Mouse (Mus musculus) splenic B cell, adult 2 months (primary cell): ENCODE measurements at regions not wholly inside any gene's neighbourhood (a gene's known extent, or its start where the extent isn't known, plus 50 kb on each side); places are given as distances from the start of the nearest gene placed in this dataset.

ENCODE experiments used
- DNase-seq: peaks from one replicate; pipeline ENCODE4 v3.0.0-alpha.2; 2011; ENCODE audit warnings: low read depth, low spot score
- H3K27me3 ChIP-seq: 2 replicates; pipeline ENCODE4 v1.6.1; 2012; ENCODE audit warnings: mild to moderate bottlenecking, low read length, moderate library complexity, mixed read lengths; ENCODE audit not compliant: control insufficient read depth, poor library complexity, insufficient read depth, severe bottlenecking
- H3K36me3 ChIP-seq: 2 replicates; pipeline ENCODE4 v1.6.1; 2012; ENCODE audit warnings: mild to moderate bottlenecking, low read length, moderate library complexity, mixed read lengths; ENCODE audit not compliant: control insufficient read depth, poor library complexity, insufficient read depth, severe bottlenecking

DNA sequence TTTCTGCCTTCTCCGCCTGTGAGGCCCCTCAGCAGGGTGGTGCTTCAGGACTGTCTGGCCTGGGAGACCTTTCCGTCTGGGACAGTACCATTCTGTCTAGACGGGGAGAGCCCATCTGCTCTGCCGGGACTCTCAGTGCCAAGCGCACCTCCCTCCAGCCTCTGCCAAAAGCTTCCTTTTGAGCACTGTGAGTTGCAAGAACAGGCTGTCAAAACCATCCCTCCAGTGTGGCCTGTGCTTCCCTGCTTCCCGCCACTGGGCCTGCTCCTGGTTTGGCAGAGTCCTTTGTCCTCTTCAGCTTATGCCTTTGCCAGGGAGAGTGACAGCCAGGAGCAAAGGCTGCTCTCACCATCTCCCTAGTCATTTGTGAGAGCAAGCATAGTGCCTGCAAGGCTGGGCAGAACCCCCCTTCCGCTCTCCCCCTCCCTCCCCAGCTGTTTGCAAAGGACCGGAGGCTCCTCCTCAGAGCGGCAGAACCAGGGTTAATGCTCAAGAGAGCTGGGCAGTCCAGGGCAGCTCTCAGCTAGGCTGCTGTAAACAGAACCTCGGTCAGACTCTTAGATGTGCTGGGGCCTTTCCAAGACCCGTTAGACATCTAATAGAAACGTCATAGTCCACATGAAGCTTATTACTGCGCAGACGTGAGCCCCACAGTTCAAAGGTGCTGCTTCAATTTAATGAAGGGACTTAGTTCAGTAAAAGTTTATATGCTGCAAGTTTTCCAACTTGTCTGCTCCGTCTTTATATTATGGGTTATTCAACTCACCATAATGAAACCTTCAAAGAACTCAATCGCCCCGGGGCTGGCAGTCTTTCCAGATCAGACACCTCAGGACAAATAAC lies 247.2 kb downstream of the Irs2 start:
- DNase-seq = no peak
- no peaks in the 10 kb centered on the region for H3K27me3 ChIP-seq
- no peaks in the 10 kb centered on the region for H3K36me3 ChIP-seq

DNA sequence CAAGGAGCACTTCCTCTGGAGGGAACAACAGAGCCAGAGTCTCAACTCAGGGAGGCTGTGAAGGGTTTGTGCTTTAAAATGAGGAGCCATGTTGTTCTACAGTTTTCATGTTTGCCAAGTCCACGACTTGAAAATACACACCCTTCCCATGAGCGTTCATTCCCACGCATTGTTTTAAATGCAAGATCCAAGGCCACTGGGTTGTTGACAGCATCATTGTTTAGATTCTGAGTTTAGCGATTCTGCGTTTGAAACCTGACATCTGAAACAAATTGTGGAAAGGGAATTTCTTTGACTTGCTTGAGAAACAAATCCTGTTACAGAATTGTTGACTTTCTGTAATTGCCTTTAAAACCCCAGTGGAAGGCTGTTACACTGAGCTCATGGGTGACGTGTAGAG lies 248.0 kb downstream of the Irs2 start:
- Histone ChIP-seq H3K36me3 (no peaks in the 10 kb centered on the region), H3K27me3 (no peaks in the 10 kb centered on the region)
- DNase-seq = no peak

DNA sequence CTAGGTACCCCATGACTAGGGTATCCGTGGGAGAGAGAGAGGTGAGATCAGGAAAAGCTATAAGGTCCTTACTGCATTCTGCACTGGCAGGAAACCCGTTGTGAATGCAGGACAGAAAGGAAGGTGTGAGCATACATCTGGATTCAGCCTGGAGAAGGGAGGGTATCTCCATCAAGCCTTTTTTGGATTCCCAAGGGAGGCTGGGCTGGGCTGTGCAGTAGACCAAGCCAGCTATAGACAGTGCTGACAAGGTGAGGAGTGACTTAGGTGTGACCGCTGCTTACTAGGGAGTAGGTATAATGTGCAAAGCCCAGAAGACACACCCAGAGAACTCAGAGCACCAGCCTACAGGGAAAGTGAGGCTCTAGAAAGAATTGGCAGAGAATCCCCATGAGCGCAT lies 250.1 kb downstream of the Irs2 start:
- DNase-seq = no peak
- H3K27me3 ChIP-seq = no peaks in the 10 kb centered on the region
- no peaks in the 10 kb centered on the region for H3K36me3 ChIP-seq

DNA sequence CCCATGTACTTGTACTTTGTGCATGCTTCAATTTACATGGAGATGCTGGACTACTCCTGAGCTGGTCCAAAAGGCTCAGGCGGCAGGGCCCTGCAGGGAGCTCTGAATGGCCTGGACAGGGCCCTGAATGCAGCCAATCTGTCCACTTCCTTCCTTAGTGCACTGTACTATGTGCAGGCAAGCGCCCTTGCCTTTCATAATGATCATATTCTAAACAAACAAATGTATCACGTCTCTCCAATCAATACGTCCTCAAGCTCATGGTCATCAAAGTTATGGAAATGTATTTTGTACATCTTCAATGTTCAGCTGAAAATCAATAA lies 253.3 kb downstream of the Irs2 start:
- Histone ChIP-seq H3K27me3 (no peaks in the 10 kb centered on the region), H3K36me3 (no peaks in the 10 kb centered on the region)
- DNase-seq = no peak

DNA sequence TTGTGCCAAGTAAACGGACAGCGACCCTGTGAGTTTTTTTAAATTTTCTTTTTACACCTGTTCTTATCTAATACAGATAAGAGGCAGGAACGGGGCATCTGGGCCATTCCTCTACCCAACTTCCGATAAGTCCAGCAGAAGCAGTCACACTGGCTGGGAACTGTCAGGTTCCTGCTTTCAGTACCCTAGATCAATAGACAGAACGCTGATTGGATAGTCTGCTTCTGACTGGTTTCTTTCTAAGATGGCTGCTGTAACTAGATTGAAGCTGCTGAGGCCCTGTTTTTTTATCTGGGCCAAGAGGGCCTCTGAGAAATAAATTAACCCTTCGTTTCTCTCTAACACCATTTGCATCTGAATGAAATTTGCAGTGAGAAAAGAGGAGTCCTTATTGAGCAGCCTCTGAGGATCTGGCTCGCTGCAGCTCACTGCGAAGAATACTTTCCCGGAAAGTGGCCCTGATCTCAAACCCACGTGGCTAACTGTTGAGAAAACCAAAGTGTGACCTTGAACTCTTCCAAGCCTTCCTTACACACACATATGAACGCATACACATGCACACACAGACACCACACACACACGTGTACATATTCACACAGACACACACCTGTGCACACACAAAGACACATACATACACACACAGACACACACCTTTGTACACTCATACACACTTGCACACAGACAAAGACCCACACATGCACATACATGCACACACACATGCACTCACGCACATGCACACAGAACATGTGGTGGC lies 253.8 kb downstream of the Irs2 start:
- H3K27me3 ChIP-seq = no peaks in the 10 kb centered on the region
- H3K36me3 ChIP-seq = no peaks in the 10 kb centered on the region
- DNase-seq = no peak

DNA sequence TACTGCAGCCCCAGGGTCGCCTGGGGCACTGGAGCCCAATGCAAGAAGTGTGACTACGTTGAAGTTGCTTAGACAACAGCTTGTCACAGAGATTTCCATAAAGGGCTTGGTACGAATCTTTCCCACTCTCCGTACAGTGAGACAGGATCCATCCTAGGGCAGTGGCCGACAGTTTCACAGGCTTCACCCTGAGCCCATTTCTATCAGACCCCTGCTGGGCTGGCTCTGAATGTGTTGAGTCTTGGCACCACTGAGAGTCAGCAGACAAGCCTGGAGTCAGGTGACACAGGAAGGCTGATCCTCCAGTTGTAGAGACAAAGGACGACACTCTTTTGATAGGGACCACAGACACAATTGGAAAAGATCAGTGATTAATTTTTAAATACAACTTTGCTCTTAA lies 255.2 kb downstream of the Irs2 start:
- H3K36me3 ChIP-seq = no peaks in the 10 kb centered on the region
- H3K27me3 ChIP-seq = no peaks in the 10 kb centered on the region
- DNase-seq = no peak

DNA sequence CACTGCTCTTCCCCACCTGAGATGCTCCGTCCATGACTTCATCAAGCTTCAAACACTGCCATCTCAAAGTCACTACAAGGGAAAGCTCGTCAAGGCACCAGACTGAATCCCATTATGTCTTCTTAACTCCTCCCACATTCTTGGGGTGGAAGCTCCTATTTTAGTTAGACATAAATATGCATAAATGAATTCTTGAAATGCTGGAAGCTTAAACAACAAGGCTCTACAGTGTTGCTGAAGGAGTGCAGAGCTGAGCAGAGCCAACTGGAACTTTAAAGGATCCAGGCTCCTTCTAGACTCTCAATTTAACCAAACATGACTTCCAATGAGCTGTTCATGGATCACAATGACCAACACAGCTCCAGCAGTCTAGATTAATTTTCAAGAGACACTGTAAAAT lies 261.1 kb downstream of the Irs2 start:
- DNase-seq = no peak
- no peaks in the 10 kb centered on the region for H3K36me3 ChIP-seq
- no peaks in the 10 kb centered on the region for H3K27me3 ChIP-seq

DNA sequence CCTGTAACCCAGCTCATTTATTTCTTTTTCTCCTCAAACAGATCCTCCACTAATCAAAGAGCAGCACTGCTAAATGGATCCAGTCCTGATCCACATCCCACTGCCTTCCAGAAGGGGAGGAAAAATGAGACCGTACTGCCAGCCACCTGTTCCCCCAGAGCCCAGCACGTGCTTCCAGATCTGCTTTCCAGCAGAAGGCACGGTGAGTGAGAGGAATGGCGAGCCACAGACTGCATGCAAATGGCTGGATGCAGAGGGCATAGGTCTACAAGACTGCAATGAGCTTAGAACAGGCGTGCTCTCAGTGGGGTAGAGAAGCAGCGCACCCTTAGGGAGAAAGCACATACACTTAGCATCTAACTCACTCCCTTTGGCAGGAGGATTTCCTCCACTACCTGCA lies 265.0 kb downstream of the Irs2 start:
- no peaks in the 10 kb centered on the region for H3K27me3 ChIP-seq
- DNase-seq = no peak
- no peaks in the 10 kb centered on the region for H3K36me3 ChIP-seq

DNA sequence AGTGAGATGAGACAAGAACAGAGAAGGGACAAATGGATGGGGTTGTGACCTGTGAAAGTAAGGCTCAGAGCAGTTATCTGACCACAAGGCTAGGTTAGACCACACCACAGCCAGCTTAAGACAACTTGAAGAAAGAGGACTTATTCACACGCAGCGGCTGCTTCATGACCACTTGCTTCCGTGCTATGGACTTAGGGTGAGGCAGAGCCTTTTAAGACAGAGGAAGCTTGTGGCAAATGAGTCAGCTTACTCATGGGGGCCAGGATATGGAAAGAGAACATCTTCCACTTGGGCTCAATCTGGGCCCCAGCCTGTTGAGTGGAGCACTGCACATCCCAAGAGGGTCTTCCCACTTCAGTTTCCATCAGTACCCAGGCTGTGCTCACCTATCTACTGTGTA lies 267.4 kb downstream of the Irs2 start:
- no peaks in the 10 kb centered on the region for H3K27me3 ChIP-seq
- DNase-seq = no peak
- H3K36me3 ChIP-seq = no peaks in the 10 kb centered on the region

DNA sequence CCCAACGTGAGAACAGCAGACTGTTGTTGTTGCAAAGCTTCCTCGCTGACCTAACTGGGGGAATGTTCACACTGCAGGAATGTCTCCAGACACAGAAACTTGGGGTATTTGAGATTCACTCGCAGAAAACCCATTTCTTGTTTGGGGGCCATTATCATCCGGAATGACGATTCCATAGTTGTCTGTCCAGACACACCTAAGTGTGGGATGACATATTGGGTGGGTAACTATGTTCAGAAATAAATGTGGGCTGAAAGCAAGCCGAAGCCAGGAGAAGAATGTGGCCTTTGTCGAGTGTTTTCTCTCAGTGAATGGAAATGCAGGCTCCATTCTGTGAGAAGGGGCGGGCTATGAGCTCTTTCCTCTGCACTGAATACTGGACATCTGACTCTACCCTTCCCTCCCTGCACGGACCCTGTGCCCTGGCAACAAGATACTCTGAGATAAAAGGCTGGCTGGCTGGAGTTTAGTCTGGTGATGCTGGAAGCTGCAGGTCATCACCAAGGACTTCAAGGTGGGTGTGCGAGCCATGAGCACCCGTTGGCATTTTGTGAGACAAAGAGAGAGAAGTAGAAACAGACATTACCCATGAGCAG lies 269.7 kb downstream of the Irs2 start:
- DNase-seq = no peak
- Histone ChIP-seq H3K36me3 (no peaks in the 10 kb centered on the region), H3K27me3 (no peaks in the 10 kb centered on the region)

DNA sequence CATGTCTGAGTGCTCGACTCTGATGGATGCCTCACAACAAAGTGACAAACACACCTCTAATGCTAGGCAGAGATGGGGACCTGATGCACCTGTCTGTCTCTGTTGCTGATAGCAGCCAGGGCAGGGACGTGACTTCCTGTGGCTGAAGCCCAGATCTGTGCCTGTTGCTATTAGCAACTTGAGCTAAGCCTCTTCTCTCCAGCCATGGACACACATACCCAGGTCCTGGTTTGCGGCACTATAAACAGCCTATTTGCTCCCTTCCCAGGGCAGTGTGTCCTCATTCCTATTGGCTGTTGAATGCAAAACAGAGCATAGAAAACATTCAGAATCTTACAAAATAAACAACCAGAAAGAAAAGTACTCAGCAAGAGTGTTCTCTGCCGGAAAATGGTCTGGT lies 273.5 kb downstream of the Irs2 start:
- no peaks in the 10 kb centered on the region for H3K27me3 ChIP-seq
- no peak for DNase-seq
- H3K36me3 ChIP-seq = no peaks in the 10 kb centered on the region

DNA sequence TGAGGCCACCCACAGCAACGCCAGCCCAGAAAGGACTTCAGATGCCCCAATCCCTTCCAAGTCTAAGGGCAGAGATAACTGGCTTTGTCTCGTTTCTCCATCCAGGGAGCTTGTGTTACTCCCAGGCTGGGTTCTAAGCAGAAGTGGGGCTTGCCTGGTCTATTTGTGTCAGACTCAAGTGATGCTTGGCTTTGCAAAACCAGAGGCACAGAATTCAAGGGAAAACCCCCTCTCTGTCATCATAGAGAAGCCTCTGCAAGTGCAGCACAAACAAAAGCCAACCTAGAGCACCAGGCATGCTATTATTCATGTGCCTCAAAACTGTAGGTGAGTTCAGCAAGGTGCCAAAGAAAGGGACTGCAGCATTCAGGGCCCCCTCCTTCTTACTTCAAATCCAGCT lies 284.9 kb downstream of the Irs2 start:
- Histone ChIP-seq H3K27me3 (no peaks in the 10 kb centered on the region), H3K36me3 (no peaks in the 10 kb centered on the region)
- no peak for DNase-seq

DNA sequence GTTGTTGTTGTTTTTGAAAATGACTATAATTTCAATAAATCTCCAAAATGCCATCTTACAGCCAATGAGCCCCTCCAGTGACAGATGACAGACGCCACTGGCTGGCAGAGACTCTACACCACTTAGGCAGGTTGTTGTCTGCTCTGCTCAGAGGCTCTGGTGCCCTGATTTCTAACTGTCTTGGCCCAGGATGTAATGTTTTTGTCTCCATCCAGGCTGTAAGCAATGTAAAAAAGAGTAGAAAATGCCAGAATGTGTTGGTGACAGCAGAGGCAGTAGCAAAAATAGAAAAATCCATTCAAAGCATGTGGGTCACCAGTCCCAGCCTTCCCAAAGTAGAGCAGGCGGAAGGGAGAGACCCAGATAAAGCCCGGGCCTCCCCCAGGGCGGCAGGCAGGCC lies 285.5 kb downstream of the Irs2 start:
- Histone ChIP-seq H3K36me3 (no peaks in the 10 kb centered on the region), H3K27me3 (no peaks in the 10 kb centered on the region)
- DNase-seq = no peak

DNA sequence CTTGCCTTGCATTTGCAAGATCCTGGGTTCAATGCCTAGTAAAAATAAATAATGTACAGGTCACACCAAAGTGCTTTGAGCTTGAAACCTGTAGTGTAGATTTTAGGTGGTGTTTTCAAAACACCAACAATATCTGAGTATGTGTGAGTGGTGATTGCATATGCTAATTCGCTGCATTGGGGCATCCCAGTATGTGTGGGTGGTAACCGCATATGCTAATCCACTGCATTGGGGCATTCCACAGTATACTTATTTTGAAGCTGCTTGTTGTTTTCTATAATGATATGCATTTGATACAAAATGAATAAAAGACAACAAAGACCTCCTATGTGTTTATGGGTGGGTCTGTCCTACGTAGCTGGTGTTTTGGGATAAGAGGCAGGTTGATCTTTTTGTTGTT lies 285.9 kb downstream of the Irs2 start:
- Histone ChIP-seq H3K27me3 (no peaks in the 10 kb centered on the region), H3K36me3 (no peaks in the 10 kb centered on the region)
- no peak for DNase-seq

DNA sequence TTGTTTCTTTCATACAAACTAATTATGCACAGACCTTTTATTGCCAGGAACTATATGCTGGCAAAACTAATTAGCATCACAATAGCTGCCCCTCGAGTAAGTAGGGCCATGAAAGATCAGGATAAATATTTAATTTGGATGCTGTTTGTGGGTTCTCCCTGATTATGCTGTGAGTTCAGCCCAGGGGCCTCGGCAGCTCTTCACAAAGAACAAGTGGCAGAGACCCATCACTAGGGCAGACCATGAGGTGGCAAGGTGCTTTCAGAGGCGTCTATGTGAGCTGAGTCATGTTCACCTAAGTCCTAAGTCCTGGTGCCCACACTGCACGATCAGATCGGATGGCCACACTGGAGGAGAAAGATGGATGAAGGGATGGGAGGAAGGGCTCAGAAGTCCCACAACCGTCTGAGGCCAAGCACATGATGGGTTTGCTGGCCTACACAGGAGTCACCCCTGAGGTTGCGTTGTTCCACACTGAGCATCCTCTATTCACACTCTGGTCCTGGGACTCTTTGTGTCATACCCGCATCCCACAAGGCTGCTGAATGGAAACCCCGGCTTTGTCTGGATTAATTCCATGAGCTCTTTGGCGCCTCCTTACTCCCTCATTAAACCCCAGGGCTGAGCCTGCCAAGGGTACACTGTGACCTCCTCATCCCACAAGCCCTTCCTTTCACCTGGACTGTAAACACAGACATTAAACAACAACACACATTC lies 287.0 kb downstream of the Irs2 start:
- no peaks in the 10 kb centered on the region for H3K27me3 ChIP-seq
- no peaks in the 10 kb centered on the region for H3K36me3 ChIP-seq
- no peak for DNase-seq
